Mouse (Mus musculus): ENCODE measurements around the gene Bhlhe40.
A peak's percentile ranks its signal among the peaks of the same experiment; 100 is the strongest.

Gene Bhlhe40

GRCm38 (mm10) chr6:108694965-108695724 is 34.7 kb downstream of the Bhlhe40 start:
- no peak for DNase-seq

DNA sequence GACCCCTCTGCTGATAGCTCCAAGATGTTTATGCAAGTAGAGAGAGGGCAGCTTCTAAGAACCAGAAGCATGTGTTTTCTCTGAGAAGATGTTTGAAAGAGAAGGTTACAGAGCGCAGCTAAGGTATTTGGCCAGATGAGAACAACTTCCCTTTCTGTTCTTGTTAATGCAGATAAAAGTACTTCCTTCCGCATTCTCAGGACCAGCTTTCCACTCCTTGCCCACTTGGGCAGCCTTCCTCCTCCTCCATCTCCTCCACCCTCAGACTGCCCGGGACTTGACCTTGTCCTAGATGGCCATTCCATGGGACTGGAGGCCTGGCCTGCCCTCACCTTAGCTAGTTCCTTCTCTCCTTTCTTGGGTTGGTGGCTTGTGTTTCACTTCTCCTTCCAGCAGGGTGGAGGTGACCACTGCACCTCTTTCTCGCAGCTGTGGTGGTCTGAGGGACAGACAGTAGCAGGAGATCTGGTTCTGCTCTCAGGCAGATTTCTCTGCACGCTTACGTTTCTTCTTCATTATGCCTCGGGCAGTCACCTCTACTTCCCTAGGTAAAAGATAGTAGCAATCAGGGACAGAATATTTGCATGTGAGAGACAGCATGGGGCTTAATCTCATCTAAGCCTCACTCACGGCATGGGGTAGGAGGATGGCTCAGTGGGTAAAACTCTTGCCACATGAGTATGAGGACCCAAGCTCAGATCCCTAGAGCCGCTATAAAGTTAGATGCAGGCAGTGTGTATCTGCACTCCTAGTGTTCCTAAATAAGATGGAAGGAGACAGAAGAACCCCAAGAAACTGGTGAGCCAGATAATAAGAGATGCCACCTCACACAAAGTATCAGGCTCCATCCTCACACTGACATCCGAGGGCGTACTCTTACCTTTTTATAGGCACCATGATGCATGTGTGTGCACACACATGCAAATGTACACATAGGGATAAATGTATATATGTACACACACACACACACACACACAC is 35.7 kb downstream of the Bhlhe40 start:
- DNase-seq = no peak

GRCm38 (mm10) chr6:108696822-108697202 is 36.4 kb downstream of the Bhlhe40 start:
- DNase-seq = no peak

DNA sequence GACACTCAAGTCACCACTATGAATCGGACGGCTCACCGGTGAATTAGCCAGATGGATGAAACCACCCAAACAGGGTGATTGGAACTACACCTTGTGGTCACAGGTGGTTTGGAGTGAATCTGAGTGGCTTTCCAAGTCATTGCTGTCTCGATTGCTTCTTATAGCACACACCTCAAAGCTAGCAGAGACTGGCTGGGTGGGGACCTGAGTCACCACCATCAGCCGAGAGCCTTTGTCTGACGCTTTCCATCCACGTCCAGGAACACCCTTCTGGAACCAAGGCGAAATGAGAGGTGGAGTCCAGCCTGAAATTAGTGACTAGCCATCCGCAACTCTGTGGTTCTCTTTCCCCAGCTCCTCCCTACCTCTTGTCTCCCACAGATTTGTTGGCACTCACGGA is 36.9 kb downstream of the Bhlhe40 start:
- DNase-seq = no peak

DNA sequence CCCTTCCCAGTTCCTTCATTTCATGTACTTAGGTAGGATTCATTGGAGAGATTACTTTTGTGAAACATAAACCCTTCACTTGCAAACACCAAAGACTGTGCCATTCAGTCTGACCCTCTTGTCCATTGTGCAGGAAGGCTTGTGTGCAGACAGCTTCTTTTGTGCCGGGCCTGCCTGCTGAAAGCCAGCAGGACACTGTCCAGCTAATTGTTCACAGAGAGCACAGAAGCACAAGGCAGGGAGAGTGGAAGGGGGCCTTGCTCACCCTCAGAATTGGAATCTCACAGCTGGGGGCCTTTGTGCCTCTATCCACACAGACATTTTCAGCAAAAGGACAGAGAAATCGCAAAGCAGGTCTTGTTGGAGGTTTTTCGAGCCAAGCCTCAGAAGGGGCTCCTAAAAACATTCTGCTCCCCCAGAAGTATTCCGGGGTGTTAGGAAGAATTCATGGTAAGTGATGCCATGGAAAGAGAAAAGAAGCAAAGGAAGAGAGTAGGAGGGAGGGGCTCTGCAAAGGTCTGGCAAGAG is 38.0 kb downstream of the Bhlhe40 start:
- DNase-seq = no peak

- DNase-seq = no peak
These were observed 39.2 kb downstream of the Bhlhe40 start for GRCm38 (mm10) chr6:108699679-108700078.

GRCm38 (mm10) chr6:108700638-108701343 is 40.4 kb downstream of the Bhlhe40 start:
- DNase-seq = no peak

DNA sequence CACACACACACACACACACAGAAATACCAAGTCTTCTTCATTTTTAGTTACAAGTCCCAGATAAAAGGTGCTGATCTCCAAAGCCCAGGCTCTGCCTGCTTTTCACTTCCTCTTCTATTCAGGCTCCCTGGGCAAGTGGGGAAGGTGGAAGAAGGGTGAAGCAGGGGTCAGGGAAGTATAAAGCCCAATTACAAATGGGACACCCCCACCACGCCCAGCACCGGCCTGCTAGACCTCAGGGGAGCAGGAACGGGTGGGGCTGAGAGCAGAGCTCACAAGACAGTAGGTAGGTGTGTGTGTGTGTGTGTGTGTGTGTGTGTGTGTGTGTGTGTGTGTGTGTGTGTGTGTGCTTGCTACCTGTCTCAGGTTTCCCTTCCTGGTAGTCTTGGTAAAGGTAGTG is 42.2 kb downstream of the Bhlhe40 start:
- no peak for DNase-seq

GRCm38 (mm10) chr6:108703085-108703484 is 42.7 kb downstream of the Bhlhe40 start:
- DNase-seq = no peak

DNA sequence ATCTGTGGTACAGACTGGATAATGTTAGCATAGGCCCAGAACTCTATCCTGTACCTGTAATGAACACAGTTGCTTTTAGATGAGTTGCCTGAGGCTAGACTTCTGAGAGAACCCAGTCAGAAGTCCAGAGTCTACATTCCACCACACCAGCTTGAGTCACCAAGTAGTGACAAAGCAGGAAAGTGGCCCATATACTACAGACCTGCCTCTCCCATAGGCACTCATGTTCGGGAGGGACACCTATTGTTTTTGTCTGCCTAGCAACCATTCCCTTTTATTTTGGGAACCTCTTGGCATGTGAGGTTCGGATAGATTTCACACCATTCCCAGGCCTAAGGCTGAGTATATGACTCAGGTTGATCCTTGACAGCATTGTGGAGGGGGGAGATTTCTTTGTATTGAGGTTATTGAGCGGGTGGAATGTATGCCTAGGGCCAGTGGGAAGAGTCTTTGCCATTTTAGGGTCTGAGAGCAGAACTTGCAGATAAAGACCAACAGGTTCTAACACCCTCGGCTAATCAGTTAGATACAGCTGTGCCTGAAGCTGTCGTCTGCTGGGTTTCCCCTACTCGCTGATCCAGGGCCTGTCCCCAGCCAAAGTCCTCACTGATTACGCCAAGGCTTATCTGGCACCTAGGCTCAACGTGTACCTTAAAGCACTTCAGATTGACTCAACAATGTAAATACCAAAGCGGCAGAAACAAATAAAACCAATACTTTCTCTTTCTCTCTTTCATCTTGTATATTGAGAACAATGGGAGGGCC is 44.1 kb downstream of the Bhlhe40 start:
- no peak for DNase-seq

- DNase-seq = no peak
These were observed 45.5 kb downstream of the Bhlhe40 start for GRCm38 (mm10) chr6:108705957-108706356.

DNA sequence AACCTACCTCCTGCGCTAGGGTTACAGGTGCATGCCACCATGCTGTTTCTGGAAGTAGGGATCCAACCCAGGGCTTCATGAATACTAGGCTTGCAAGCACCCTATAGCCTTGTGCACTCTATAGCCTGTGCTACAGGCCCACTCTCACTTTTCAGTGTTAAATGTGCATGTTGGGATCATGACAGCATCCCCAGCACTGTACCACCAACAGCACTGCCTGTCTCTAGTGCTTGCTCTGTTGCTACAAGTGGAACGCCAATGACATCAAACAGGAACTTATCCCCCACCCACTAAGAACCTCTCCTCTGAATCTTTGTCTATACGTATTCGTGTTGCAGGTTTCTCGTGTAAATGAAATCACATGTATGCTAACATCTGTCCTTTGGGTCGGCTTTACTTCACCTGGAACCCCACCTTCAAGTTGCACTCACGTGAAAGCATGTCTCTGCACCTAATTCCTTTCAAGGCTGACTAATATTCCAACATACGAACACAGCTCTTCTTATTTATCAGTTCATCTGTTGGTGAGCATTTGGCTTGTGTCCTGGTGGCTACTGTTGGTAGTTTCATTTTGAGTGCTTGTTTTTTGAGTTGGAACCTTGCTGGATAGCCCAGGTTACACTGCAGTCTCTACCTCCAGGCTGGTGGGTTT is 46.7 kb downstream of the Bhlhe40 start:
- DNase-seq = no peak

DNA sequence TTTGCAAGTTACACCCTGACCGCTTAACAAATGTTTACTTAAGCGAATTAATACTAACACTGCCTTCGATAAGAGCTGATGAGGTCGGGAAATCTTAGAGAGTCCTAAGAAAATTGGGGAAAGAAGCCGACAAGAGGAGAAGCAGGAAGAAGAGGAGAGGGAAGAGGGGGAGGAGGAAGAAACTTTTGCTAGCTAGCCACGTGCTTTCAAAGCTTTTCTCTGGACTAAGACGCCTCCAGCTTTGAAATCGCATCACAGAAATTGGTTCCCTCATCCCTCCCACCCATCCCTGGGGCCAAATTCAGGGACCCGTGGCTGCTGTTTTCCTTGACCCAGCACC is 48.7 kb downstream of the Bhlhe40 start:
- DNase-seq = no peak

DNA sequence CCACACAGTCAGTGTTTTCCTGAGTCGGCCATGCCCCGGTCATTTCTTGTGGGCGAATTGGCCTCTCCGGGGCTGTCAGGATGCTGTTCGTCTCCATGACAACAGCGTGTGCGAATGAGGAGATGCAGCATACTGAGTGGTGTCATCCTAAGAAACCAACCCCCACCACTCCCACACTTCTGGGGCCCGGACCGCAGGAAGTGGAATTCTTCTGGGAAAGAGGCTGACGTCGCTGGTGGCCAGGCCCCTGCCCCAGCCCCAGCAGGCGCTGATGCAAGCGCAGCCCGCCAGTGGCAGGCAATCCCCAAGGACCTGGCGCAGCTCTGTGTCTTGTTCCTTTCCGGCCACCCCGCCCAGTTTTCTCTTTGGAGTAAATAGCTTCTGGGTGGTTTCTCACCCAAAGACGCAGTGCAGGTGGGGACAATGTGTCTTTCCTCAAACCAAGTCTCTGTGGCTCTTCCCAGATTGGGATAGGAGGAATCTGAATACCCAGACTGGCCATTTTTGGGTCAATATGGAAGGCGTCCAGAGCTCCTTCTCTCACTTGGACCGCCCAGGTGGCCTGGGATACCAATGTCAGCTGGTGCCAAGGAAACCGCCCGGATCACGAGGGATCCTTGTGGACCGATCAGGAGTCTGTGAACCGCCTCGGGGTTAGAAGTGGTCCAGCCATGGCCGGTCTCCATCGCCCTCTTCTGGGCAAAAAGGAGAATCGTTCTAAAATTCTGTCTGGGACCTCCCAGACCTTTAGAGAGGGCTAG is 49.2 kb downstream of the Bhlhe40 start:
- peak; percentile 34 for DNase-seq

- DNase-seq = no peak
These were observed 50.2 kb downstream of the Bhlhe40 start for GRCm38 (mm10) chr6:108710667-108711066.

- DNase-seq = no peak
These were observed 50.9 kb downstream of the Bhlhe40 start for GRCm38 (mm10) chr6:108711192-108711964.

DNA sequence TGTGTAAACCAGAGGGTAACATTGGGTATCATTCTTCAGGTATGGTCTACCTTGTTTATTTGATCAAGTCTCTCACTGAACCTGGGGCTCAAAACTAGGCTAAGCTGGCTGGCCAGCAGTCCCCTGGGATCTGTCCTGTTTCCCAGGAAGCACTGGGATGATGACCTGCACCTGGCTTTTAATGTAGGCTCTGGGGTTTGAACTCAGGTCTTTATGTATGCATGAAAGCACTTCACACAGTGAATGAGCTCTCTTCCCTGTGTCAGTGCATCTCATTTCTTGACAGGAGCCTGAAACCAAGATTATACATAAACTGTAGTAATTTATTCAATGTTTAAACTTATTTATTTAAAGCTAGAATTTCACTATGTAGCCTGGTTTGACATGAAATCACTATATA is 51.7 kb downstream of the Bhlhe40 start:
- DNase-seq = no peak

- DNase-seq = no peak
These were observed 52.9 kb downstream of the Bhlhe40 start for GRCm38 (mm10) chr6:108713175-108713974.
